Mouse (Mus musculus) kidney, embryonic 14.5 days (tissue): ENCODE measurements at regions not wholly inside any gene's neighbourhood (a gene's known extent, or its start where the extent isn't known, plus 50 kb on each side); places are given as distances from the start of the nearest gene placed in this dataset.

Experiments used
- ATAC-seq: fragments of 200-750 bp; cut with Nextera tagmentation; 2 replicates; pipeline ENCODE4 v1.8.0; 2017; ENCODE audit warnings: moderate number of reproducible peaks, mild to moderate bottlenecking, moderate TSS enrichment, moderate library complexity; ENCODE audit not compliant: low FRiP score, low TSS enrichment
- H3K27ac ChIP-seq: fragments of 300-500 bp; sonication (generic); 2 replicates; pipeline ENCODE4 v1.5.1; 2014; ENCODE audit warnings: low read depth, mild to moderate bottlenecking, low read length, moderate library complexity, mixed read lengths
- H3K27me3 ChIP-seq: fragments of 300-500 bp; sonication (generic); 2 replicates; pipeline ENCODE4 v1.6.1; 2014; ENCODE audit warnings: mild to moderate bottlenecking, low read length; ENCODE audit not compliant: control insufficient read depth, insufficient read depth
- H3K36me3 ChIP-seq: fragments of 300-500 bp; sonication (generic); 2 replicates; pipeline ENCODE4 v1.6.1; 2014; ENCODE audit warnings: low read length, mixed read lengths; ENCODE audit not compliant: control insufficient read depth, insufficient read depth
- H3K4me1 ChIP-seq: fragments of 300-500 bp; sonication (generic); 2 replicates; pipeline ENCODE4 v1.6.1; 2014; ENCODE audit warnings: low read length, mixed read lengths; ENCODE audit not compliant: control insufficient read depth, insufficient read depth
- H3K4me2 ChIP-seq: fragments of 300-500 bp; sonication (generic); replicated peaks from 2 replicates; pipeline ENCODE4 v1.6.1; 2014; ENCODE audit warnings: low read depth, mild to moderate bottlenecking, low read length
- H3K4me3 ChIP-seq: fragments of 300-500 bp; sonication (generic); 2 replicates; pipeline ENCODE4 v1.5.1; 2014; ENCODE audit warnings: mild to moderate bottlenecking, low read length
- H3K9ac ChIP-seq: fragments of 300-500 bp; sonication (generic); 2 replicates; pipeline ENCODE4 v1.6.1; 2014; ENCODE audit warnings: low read depth, mild to moderate bottlenecking, low read length, moderate library complexity
- H3K9me3 ChIP-seq: fragments of 300-500 bp; sonication (generic); 2 replicates; pipeline ENCODE4 v1.6.1; 2016; ENCODE audit warnings: low read length; ENCODE audit not compliant: control insufficient read depth
- WGBS: fragments of 180-500 bp; shearing (Covaris S2); extraction: QIAGEN DNeasy Blood & Tissue Kit; methylation state at CpG from one replicate; pipeline ENCODE4 v1.1.7; 2014; 5-methylcytosine and 5-hydroxymethylcytosine counted together

DNA sequence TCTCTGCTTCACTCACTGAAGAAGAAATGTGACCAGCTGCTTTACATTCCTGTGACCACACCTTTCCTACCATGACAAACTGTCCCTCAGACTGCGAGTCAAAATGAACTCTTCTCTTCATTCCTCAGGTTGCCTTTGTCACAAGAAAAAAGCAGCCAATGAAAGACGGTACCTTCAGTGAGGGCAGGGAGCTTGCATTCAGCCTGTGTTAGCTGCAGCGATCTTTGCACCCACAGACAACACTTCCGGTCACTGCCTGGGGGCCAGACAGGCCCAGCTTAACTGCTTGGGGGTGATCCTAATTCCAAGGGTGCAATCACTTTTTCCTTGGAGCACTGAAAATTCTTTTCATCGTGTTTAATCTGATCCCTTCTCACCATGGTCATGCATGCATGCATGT lies 169.2 kb upstream of the Jade1 start:
- no peaks in the 10 kb centered on the region for H3K27me3 ChIP-seq
- no peak overlapping the region for H3K27ac ChIP-seq
- 55% methylated on average over 5 of the region's 5 CpGs for WGBS
- H3K4me3 ChIP-seq: no peak overlapping the region
- no peak overlapping the region for H3K4me2 ChIP-seq
- H3K9ac ChIP-seq: no peak overlapping the region
- H3K9me3 ChIP-seq: no peaks in the 10 kb centered on the region
- H3K36me3 ChIP-seq: no peaks in the 10 kb centered on the region
- no peak for ATAC-seq
- no peaks in the 10 kb centered on the region for H3K4me1 ChIP-seq

DNA sequence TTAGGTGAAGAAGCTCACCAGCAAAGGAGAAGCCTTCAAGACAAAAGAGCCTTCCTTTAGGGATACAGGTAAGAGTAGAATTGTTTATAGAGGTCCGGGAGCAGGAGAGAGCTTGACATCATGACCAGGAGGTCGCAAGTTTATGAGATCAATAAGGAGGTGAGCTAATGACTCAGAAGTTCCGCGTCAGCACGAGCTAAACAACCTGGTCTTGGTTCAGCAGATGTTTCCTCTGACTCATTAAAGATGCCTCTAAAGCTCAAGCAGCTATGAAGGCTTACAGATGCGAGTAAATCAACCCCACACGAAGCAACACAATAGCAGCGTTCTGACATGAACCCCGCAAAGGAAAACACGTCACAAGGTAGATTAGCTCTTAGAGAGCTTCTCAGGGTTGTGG lies 171.1 kb upstream of the Jade1 start:
- H3K9me3 ChIP-seq: no peaks in the 10 kb centered on the region
- WGBS: 40% methylated on average over 10 of the region's 10 CpGs
- ATAC-seq: no peak

DNA sequence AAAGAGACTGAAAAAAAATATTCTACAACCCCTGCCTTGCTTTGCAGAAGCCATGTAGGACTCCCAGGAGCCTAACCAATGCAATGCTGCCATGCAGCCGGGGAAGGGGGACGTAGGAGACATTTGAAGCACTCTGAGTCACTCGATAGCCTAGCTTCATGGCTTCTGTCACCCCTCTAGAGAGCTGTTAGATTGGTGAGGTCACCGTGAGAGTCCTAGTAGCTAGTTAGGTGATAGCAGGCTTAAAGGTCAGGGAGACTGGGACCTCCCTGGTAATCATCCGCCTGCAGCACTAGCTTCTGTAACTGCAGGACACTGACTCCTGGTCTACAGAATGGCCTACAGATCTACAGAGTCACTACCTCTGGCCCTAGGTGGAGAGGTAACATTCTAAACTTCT lies 177.0 kb upstream of the Jade1 start:
- Histone ChIP-seq H3K36me3 (no peaks in the 10 kb centered on the region), H3K4me1 (peaks cover 4% of the 10 kb centered on the region; the same call in 1 of the 2 replicates), H3K9me3 (no peaks in the 10 kb centered on the region), H3K27me3 (no peaks in the 10 kb centered on the region), H3K9ac (no peak overlapping the region), H3K4me2 (no peak overlapping the region), H3K4me3 (no peak overlapping the region), H3K27ac (no peak overlapping the region)
- WGBS: 43% methylated on average over 5 of the region's 5 CpGs
- ATAC-seq: no peak

More for the DNA sequence above, 171.1 kb upstream of the Jade1 start:
- Histone ChIP-seq H3K4me3 (no peak overlapping the region), H3K4me1 (no peaks in the 10 kb centered on the region), H3K4me2 (no peak overlapping the region), H3K27ac (no peak overlapping the region), H3K36me3 (no peaks in the 10 kb centered on the region), H3K27me3 (no peaks in the 10 kb centered on the region), H3K9ac (no peak overlapping the region)

DNA sequence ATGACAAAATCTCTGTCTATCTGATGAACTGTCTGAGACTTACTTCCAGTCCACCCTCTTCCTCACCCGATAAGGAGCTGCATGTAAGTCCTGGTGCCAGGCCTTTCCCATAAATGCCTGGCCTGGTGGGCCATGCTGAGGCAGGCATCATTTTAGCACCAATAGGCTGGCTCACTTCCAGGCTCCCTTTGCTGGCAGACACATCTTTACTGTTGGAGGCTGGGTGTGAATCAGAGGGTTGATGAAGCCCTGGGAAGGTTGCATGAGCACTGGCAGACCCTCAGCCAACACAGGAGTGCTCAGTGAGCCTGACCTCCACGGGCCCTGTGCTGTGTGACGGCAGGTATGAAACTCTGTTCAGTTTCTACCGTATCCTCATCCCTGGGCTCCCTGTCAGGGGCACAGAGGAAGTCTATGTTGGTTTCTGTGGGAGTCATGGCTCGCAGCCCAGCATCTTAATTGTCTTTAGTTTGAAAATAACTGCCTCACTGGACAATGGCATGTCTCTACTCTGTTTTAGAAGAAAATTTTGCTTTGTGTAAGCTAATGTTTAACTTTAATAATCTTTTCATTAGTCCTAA lies 177.6 kb upstream of the Jade1 start:
- Histone ChIP-seq H3K9me3 (no peaks in the 10 kb centered on the region), H3K4me3 (no peak overlapping the region), H3K27me3 (no peaks in the 10 kb centered on the region), H3K9ac (no peak overlapping the region), H3K36me3 (no peaks in the 10 kb centered on the region), H3K4me1 (peaks cover 4% of the 10 kb centered on the region; the same call in 1 of the 2 replicates), H3K4me2 (no peak overlapping the region), H3K27ac (no peak overlapping the region)
- 69% methylated on average over 5 of the region's 5 CpGs for WGBS
- ATAC-seq: no peak

DNA sequence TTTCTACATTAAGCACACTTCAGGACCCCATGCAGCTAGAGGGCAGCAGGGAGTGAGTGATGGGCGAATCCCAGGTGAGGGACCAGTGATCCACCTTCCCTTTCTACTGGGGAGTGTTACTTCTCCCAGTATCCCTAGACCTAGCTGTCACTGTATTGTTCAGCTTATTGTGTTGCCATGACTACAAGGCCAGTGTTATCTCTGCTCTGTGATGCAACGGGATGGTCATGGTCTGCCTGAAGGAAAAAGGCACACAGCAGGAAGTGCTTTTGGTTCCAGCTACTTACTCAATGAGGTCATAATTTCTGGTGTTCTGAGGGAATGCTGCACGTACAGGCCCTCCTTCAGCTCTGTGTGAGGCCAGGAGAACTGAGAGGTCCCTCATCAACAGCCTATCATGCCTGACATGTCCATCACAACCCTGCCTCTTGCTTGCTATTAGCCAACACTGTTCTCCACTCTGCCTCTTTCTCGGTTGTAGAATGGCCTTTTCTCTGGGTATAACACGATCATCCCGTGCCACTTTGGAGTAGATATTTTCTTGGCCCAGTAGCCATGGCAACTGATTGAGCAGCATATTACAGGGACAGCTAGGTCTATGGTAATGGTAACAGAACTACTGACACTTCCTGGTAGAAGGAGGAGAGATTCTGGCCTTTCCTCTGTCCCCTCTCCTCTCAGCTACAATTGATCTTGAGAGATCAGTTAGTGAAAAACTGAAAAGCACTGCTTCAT lies 178.5 kb upstream of the Jade1 start:
- no peak overlapping the region for H3K27ac ChIP-seq
- peaks cover 4% of the 10 kb centered on the region; the same call in 1 of the 2 replicates for H3K4me1 ChIP-seq
- H3K9me3 ChIP-seq: no peaks in the 10 kb centered on the region
- no peak for ATAC-seq
- 71% methylated on average over 6 of the region's 6 CpGs for WGBS
- H3K9ac ChIP-seq: no peak overlapping the region
- no peaks in the 10 kb centered on the region for H3K27me3 ChIP-seq
- no peak overlapping the region for H3K4me3 ChIP-seq
- H3K4me2 ChIP-seq: no peak overlapping the region
- no peaks in the 10 kb centered on the region for H3K36me3 ChIP-seq

DNA sequence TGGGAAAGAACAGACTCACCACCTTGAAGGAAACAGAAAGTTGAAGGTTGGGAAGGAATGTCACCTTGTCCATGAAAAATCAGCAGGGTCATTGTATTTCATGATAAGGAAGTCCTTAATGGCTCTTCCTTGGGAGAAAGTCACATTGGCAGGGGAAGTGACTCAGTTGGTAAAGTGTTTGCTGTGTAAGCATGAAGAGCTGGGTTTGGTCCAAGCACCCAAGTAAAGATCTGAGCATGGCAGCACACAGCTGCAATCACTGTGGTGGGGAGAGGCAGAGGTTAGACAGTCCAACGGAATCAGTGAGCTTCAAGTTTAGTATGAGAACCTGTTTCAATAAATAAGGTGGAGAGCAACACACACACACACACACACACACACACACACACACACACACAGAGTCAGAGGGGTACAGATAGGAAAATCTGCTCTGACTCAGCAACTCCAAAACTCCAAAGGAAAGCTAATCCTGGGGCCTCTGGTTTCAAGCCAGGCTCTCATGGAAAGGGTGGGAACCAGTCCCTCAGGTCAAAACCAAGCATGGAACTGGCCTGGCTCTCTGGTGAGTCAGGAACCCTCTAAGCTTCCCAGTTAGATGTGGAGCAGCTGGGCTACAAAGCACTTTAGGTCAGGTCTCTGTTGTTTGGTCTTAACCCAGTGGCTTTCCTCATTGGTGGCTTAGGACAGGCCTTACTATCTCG lies 180.2 kb upstream of the Jade1 start:
- no peak for ATAC-seq

DNA sequence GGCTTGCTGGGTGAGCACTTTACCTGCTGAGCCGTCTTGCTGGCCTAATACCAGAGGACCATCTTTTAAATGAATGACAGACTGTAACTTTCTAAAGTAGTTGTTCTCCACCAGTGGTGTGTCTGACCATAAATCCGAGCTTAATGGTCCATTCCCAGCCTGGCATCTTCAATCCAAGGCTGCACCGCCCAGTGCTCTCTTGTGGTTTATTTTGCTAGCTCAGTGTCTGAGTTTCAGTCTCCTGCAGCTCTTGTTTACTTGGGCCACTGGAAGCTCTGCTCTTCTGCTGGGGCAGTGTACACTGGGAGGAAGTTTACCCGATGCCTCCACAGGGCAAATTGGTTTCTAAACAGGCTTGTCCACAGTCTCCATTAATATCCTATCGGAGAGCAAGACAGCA lies 182.3 kb upstream of the Jade1 start:
- no peak overlapping the region for H3K4me2 ChIP-seq
- no peak overlapping the region for H3K27ac ChIP-seq
- peak; percentile 80 for ATAC-seq
- H3K4me1 ChIP-seq: no peaks in the 10 kb centered on the region
- no peaks in the 10 kb centered on the region for H3K9me3 ChIP-seq
- no peaks in the 10 kb centered on the region for H3K36me3 ChIP-seq
- 20% methylated on average over 5 of the region's 5 CpGs for WGBS
- no peak overlapping the region for H3K4me3 ChIP-seq
- H3K27me3 ChIP-seq: no peaks in the 10 kb centered on the region
- H3K9ac ChIP-seq: no peak overlapping the region

More for the DNA sequence above, 180.2 kb upstream of the Jade1 start:
- Histone ChIP-seq H3K4me1 (peaks cover 4% of the 10 kb centered on the region; the same call in 1 of the 2 replicates), H3K4me2 (no peak overlapping the region), H3K4me3 (no peak overlapping the region), H3K27me3 (no peaks in the 10 kb centered on the region), H3K9ac (no peak overlapping the region), H3K9me3 (no peaks in the 10 kb centered on the region), H3K27ac (no peak overlapping the region), H3K36me3 (no peaks in the 10 kb centered on the region)
- WGBS: 77% methylated on average over 2 of the region's 2 CpGs

DNA sequence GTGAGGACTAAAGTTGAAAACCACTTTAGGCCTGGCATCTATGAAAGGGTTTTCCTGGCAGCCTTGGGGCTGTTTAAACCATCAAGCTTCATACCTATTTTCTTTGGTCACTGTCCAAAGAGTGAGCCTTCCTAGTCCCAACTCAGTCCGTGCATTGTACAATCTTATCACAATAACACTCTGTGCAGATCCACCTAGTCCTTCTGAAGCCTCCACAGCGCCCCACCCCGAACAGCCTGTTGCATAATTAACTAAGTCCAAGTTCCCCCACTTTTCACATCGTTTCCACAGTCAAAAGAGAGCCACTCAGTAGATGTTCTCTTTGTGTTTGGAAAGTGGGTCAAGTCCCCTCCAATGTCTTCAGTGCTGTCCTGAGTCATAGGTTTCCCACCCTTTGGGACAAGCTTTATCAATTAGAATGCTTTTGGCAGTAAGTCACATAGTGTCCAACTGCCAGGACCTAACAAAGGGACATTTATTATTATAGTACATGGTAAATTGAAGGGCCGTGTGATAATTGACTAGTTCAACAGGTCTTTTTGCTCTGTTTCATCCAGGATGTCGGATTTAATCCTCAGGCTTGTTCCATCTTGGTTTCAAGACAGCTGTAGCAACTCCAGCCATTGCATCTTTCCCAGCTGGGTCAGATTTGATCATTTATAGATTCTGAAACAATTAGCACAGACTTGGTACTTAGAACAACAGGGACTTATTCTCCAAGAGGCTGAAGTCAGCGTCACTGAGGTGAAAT lies 187.0 kb upstream of the Jade1 start:
- Histone ChIP-seq H3K27ac (no peak overlapping the region), H3K4me2 (no peak overlapping the region), H3K4me3 (no peak overlapping the region), H3K9me3 (no peaks in the 10 kb centered on the region), H3K27me3 (no peaks in the 10 kb centered on the region), H3K9ac (no peak overlapping the region), H3K36me3 (no peaks in the 10 kb centered on the region), H3K4me1 (peaks cover 11% of the 10 kb centered on the region; the same call in 1 of the 2 replicates)
- 81% methylated on average over 7 of the region's 7 CpGs for WGBS
- ATAC-seq: no peak
